Mouse (Mus musculus) adrenal gland, adult 2 months (tissue): ENCODE results near the gene Ubash3b. TPM values are rescaled to one million over a fixed set of nuclear protein-coding genes. Genes with fewer than 3 reads are reported as not detected.

Experiments
- DNase-seq: peaks from one replicate; pipeline ENCODE4 v3.0.0; 2021
- polyA plus RNA-seq: library from polyadenylated mRNA; depleted of rRNA; stranded (reverse); fragments of >200 nt; gene quantifications from 2 replicates; pipeline ENCODE4 v1.2.3, GENCODE M21; 2012; rRNA removed
- total RNA-seq, 2 experiments: library from RNA; stranded (reverse); gene quantifications; 2 replicates each; pipeline ENCODE4 v1.2.3; 2021

Gene Ubash3b
- total and polyA plus RNA-seq, 3 experiments = 1.9 to 2.5 (median 2.1) TPM

GRCm38 (mm10) chr9:40997116-40997779 lies 164.2 kb downstream of the Ubash3b start:
- no peak for DNase-seq

DNA sequence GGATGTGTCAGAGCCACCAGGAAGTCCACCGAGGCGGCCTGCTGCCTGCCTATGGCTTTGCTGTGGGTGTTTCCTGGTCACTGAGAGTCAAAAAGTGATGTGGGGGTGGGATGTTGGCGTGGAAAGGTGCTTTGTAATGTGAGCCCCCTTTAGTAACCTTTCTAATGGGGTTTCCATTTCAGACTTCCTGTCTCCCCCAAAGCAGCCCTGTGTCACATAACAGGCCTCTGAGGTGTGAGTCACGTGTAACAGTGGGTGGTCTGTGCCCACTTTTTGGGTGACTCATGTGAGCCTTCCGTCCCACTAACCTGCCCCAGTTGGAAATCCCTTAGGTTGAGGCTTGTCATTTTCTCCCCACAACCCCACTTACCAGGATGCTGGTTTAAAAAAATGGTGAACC lies 167.4 kb downstream of the Ubash3b start:
- DNase-seq = no peak

DNA sequence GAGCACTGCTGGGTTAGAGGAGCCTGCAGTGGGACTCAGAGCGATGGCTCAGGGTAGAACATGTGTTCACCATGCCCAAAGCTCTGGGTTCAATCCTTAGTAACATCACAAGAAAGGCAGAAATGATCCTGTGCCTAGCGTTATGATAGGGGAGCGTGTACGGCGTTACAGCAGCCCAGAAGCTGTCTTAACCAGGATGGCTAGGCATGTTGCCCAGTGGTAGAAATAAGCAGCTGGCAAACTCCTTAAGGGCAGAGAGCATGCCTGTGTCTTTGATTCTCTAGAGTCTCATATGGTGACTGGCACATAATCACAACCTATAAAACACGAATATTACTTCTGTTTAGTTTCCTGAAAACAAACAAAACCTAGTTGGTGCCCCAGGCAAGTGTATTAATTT lies 170.0 kb downstream of the Ubash3b start:
- DNase-seq = no peak

DNA sequence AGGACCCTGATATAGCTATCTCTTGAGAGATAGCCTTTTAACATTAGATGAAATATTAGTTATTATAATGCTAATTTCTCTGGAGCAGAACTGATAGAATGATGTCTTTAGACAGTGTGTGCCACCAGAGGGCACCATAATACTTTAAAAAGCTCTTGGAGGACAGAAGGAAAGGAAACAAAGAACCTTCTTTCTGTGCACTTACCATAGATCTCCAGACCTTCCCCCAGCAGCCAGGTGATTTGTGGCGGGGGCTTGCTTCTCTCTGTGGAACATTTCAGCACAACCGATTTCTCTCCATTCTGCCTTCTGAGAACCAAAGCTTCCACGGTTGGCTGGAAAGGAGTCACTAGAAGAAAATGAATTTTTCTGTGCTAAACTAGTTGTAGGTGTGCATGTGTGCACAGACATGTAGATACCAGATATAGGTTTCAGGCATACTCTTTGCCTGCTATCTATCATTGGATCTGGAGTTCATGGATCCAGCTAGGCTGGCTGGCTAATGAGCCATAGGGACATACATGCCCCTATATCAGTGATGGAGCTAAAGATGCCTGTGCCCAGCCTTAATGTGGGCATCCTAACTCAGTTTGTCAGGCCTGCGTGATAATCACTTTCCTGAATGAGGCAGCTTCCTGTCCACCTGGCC lies 171.4 kb downstream of the Ubash3b start:
- peak; percentile 27 for DNase-seq

GRCm38 (mm10) chr9:40984313-40984712 lies 177.2 kb downstream of the Ubash3b start:
- DNase-seq = no peak

GRCm38 (mm10) chr9:40983758-40984157 lies 177.7 kb downstream of the Ubash3b start:
- no peak for DNase-seq

DNA sequence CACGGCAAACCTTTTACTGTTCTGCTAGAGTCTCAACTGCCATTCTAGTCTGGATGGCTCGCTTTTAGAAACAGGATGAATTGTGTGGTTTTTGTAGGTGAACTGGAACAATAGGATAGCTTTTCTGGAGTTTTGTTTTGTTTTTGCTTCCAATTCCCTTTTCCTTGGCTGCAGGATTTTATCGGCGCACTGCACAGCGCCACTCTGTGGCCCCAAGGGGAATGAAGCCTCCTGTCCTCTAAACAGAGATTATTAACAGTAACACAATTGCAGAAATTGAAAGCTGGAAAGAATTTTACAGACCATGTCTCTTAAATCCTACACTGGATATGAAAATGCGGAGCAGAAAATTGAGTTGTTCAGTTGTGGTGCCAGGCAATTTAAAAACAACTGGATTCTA lies 179.0 kb downstream of the Ubash3b start:
- DNase-seq = no peak

GRCm38 (mm10) chr9:40974042-40974801 lies 187.3 kb downstream of the Ubash3b start:
- DNase-seq = no peak

GRCm38 (mm10) chr9:40964418-40964714 lies 197.1 kb downstream of the Ubash3b start:
- no peak for DNase-seq

GRCm38 (mm10) chr9:40963586-40964417 lies 197.7 kb downstream of the Ubash3b start, which contains the start of gene Jhy:
Gene Jhy (minus strand): TSS chr9:40964118.
- no peak for DNase-seq

DNA sequence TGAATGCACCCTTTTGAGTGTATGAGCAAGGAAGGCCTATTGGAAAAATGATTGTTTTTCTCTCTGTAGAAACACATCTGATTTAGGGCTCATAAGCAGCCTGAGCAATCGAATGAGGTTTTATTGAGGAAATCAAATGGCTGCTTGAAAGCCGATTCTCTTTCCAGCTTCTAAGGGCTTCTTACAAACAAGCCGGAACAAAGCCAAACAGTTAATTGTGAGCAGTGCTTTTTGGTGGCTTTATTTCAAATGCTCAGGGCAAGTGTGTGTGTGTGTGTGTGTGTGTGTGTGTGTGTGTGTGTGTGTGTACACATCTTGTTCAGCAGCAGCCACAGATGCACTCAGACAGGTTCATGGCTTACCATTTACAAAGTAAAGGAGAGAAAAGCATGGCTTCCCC lies 200.1 kb downstream of the Ubash3b start:
- no peak for DNase-seq

Other genes starting within 250 kb of the Ubash3b start
- gene Jhy, start 197.6 kb downstream of the Ubash3b start, total RNA-seq = not detected
- gene Jhy, start 197.6 kb downstream of the Ubash3b start, polyA plus RNA-seq = not detected in 2 replicates
- gene Crtam, start 157.1 kb downstream of the Ubash3b start, total RNA-seq = not detected
- gene Crtam, start 157.1 kb downstream of the Ubash3b start, polyA plus RNA-seq = 0.02 TPM in 1 of 2 replicates, not detected in the other